Mouse (Mus musculus): ENCODE data around the gene Arfgef2.
A peak's percentile ranks its signal among the peaks of the same experiment; 100 is the strongest.

Gene Arfgef2

DNA sequence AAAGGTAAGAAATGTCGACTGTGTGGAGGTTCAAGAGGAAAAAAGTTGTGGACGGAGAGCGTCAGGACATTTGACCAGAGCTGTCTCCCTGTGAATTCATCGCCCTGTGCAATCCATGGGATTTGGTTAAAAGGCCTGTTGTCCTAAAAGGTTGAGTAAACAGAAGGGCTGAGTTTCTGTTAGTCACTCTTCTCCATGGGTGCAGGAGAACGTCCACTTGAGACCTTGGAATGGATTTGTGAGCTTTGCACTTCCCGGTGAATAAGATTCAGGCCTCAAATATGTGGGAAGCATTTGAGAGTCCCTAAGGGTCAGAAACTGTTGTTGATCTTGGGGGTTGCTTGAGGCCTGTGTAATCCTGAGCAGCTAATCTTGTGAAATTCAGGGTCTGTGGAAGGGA, 1.4 kb downstream of the Arfgef2 start:
- no peak for DNase-seq

DNA sequence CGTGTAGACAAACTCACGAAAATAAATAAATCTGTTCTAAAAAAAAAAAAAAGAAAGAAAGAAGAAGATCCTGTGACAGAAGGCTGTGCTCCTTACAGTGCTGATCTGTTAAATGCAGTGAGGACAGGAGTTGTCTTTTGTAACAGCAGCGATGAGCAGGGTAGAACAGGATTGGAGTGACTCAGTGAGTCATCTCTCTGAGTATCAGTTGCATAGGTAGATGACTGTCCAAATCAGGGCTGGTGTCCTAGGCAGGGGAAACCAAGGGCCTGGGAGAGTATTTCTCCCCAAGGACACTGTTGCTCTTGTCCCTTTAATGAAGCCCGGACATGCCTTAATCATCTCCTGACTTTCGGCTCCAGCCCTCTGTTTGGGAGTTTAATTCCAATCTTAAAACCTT, 4.1 kb downstream of the Arfgef2 start:
- DNase-seq, result no peak

- DNase-seq, result no peak
These were observed 5.4 kb downstream of the Arfgef2 start for GRCm38 (mm10) chr2:166810821-166811220.

DNA sequence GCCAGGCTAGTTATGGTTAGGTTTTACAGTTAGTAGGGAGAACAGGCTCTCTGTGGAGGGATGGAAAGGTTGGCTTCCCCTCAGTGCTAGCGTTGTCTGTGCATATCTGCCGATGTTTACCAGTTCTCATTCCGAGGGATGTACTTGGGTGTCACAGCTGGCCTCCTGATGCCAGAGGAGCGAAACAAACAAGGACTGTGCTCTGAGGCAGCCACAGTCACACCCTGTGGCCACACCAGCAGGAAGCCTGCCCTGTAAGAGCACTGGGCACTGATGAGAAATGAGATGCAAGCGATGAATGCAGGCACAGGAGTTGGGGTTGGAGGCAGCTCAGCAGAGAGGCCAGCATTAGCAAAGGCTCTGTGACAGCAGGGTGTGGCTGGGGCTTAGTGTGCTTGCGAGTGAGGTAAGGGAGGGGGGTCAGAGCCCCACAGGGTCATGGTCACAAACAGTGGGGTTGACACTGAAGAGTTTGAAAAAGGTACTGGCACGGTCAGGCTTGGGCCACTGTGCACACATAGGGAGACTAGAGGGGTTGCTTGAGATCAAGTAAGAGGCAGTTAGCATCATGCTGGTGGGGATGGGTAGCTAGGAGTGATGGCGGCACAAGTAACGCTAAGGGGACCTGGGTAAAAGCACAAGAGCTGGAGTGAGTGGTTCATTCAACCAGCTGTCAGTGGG, 13.2 kb downstream of the Arfgef2 start:
- DNase-seq, result no peak

DNA sequence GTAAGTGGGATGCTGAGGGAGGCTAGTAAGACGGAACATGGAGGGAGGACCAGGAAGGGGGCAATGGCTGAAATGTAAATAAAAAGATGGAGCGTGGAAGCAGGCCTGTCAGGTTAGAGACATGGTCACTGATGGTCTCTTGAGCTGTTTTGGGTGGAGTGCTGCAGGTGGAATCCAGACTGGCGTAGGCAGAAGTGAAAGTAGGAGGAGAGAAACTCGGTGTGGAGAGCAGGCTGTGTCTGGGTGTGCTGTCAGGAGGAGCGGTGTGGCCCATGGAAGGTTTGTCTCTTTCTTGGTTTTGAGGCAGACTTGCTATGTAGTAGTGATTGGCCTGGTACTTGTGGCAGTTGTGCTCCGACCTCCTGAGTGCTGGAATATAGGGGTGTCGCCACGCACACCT, 14.5 kb downstream of the Arfgef2 start:
- no peak for DNase-seq

DNA sequence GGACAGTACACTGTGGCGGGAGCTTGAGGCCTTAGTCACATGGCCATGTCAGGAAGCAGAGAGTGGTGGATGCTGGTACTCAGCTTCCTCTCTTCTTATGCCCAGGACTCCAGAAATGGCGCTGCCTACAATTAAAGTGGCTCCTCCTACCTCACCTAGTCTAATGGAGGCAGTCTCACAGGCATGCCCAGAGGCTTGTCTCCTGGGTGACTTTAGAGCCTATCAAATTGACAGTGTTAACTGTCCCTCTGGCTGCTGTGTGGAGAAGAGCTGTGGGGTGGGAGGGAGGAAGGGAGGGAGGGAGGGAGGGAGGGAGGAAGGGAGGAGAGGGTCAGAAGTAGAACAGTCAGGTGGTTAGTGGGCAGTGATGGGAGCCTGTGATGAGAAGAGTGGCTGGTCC, 15.5 kb downstream of the Arfgef2 start:
- no peak for DNase-seq

DNA sequence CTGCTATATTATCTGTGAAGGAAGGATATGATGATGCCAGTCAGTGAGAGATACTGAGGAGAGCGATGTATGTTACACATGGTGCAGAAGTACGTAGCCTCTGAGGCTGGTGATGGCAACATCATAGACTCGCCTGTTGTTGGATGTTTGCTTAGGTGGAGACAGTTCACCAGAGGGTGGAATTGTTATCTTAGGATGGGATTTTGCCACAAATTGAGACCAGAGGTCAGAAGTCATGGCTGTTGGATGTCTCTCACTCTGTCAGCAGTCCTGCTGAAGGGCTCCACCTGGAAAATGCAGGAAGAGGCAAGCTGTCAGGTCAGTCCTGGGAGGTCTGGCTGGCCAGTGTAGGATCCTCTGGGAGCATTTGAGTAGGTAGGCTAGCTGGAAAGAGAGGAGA, 16.0 kb downstream of the Arfgef2 start:
- no peak for DNase-seq

- DNase-seq, result no peak
These were observed 16.9 kb downstream of the Arfgef2 start for GRCm38 (mm10) chr2:166822119-166822826.

DNA sequence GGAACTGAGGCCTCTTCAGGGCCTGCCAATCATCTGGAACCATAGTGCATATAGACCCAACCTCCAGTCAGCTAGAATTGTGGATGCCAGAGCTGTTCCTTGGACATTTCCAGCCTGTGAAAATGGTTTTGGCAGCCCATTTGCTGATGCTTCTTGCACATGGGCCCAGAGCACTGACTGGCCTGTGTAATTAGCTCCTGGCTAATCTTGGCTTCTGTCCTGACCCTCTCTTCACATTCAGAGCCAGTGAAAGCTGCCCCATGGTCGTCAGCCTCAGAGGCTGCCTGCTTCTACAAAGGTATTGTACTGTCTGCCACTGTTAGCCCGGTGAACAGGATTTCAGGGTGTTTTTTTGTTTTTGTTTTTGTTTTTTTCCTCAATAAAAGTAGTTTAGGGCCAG, 17.5 kb downstream of the Arfgef2 start:
- DNase-seq, result no peak

GRCm38 (mm10) chr2:166824386-166824785, 19.0 kb downstream of the Arfgef2 start:
- peak; percentile 31 for DNase-seq

DNA sequence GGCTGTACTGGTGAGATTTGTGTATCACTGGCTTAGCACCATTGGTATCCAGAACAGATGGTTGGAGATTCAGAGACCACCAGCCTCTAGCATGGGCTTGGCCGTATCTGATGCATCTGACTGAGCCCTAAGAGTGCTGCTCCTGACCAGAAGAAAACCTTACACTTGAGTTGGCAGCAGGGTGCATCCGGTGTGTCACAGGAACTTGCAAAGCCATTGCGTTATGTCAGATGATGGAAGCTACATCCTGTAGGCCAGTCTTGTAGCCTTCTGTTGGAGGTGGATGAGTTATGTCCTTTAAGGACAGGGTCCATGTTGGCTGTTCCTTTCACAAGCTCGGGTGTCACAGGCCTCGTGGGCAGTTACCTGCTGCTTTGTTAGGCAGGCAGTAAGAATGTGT, 19.6 kb downstream of the Arfgef2 start:
- no peak for DNase-seq

- DNase-seq, result no peak
These were observed 21.3 kb downstream of the Arfgef2 start for GRCm38 (mm10) chr2:166826491-166827224.

GRCm38 (mm10) chr2:166828306-166828705, 22.9 kb downstream of the Arfgef2 start:
- DNase-seq, result no peak

DNA sequence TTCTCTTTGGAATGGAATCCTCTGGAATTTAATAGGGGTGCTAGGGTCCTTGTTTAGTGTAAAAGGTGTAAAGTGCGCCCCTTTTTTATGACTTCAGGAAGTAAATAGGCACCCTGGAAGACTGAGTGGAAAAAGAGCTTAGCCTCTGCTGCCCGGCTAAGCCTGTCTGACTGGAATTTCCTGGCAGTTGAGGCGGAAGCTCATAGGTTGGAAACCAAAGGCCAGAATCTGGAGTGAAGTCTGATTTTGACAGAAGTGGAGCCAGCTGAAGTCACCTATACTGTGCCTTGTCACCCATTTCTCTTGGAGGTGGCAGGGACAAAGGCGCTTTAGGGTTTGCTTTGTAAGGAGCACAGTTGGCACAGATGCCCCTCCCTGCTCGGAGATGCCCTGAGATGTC, 25.0 kb downstream of the Arfgef2 start:
- no peak for DNase-seq

GRCm38 (mm10) chr2:166834091-166834490, 28.7 kb downstream of the Arfgef2 start:
- DNase-seq, result no peak

- DNase-seq, result no peak
These were observed 29.4 kb downstream of the Arfgef2 start for GRCm38 (mm10) chr2:166834796-166835195.

GRCm38 (mm10) chr2:166835581-166835980, 30.2 kb downstream of the Arfgef2 start:
- DNase-seq, result no peak

- no peak for DNase-seq
These were observed 36.4 kb downstream of the Arfgef2 start for GRCm38 (mm10) chr2:166841813-166842212.

DNA sequence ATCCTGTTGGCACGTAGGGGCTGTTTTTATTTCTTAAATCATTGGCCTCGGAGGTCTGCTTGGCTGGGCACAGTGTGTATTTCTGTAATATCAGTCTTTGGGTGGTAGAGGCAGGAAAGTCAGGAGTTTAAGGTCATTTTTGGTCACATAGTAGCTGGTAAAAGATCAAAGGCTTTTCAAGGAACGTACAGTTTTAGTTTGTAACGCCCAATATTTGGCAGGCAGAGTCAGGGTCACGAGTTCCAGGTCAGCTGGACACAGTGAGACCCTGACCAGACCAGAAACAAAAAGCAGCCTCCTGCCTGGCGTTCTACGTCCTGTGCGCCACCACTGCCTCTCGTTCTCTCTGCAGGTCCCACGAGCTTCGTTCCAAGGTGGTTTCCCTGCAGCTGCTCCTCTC, 45.3 kb downstream of the Arfgef2 start:
- DNase-seq, result no peak

GRCm38 (mm10) chr2:166852270-166852669, 46.9 kb downstream of the Arfgef2 start:
- no peak for DNase-seq

DNA sequence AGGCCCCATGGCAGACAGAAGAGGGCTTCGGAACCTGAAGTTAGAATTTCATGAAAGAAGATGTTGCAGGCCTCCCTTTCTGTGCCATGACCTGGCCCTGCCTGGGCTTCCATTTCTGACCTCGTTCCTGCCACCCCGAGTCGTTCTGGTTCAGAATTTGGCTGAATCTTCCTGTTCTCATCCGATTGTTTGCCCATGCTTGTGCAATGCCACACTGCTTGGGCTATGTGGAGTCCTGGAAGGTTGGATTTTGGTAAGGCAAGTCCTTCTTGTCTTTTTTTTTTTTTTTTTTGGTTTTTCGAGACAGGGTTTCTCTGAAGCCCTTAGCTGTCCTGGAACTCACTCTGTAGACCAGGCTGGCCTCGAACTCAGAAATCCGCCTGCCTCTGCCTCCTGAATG, 50.4 kb downstream of the Arfgef2 start:
- no peak for DNase-seq

DNA sequence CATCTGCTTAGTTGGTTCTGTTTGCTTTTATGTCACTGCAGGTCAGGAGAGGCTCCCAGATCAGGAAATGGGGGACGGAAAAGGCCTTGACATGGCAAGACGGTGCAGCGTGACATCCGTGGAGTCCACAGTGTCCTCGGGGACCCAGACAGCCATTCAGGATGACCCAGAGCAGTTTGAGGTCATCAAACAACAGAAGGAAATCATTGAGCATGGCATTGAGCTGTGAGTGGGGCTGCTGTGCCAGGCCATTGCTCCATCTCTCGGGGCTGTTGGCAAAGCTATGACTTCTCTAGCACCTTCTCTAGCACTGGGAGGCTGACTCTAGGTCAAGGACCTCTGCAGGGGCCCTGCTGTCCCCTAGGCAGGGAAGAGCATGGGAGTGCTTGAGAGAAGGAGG, 51.0 kb downstream of the Arfgef2 start:
- no peak for DNase-seq

DNA sequence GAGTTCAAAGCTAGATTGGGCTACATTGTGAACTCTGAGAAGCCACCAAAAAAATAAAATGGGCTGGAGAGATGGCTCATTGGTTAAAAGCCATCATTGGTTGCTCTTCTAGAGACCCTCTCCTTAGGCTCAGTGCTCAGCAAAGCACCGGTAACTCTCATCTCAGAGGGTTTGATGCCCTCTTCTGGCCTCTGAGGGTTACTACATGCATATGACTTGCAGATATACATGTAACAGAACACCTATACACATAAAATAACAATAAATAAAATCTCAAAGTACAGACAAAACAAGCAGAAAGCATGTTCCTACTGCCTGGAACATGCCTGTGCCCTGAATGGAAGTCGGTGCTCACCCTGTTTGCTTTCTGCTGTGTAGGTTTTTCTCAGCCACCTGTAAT, 51.7 kb downstream of the Arfgef2 start:
- DNase-seq, result no peak

DNA sequence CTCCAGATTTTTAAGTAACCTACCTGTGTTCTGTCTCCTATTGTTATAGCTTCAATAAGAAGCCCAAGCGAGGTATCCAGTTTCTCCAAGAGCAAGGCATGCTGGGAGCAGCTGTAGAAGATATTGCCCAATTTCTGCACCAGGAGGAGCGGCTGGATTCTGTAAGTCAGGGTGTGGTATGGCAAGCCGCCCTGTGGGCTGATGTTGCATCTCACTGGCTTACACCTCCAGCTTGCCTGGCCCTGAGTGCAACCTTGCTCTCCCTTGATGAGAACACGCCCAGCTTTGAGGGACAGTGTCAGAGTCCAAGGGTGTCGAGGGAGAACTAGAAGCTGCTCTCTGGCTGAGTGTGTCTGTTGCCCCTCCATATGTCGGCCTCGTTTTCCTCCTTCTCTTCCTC, 53.8 kb downstream of the Arfgef2 start:
- DNase-seq, result no peak

All from cerebellum, adult 9-10 months (tissue).